Mouse (Mus musculus): ENCODE measurements around the gene Adam12.
"Not testable (repeated sequence)": the region's sequence is repeated elsewhere in the genome, so short reads cannot be mapped to it uniquely, and the experiment has no call there.

Gene Adam12

GRCm38 (mm10) chr7:133923994-133924393 is 308.0 kb downstream of the Adam12 start:
- DNase-seq, result no peak

GRCm38 (mm10) chr7:133921291-133921690 is 310.7 kb downstream of the Adam12 start:
- no peak for DNase-seq

GRCm38 (mm10) chr7:133920724-133921123 is 311.2 kb downstream of the Adam12 start:
- no peak for DNase-seq

GRCm38 (mm10) chr7:133919918-133920317 is 312.0 kb downstream of the Adam12 start:
- DNase-seq, result no peak

GRCm38 (mm10) chr7:133919306-133919705 is 312.6 kb downstream of the Adam12 start:
- DNase-seq, result no peak

- no peak for DNase-seq
Observed at GRCm38 (mm10) chr7:133916230-133916629, 315.7 kb downstream of the Adam12 start.

GRCm38 (mm10) chr7:133911881-133912280 is 320.1 kb downstream of the Adam12 start:
- no peak for DNase-seq

- no peak for DNase-seq
Observed at GRCm38 (mm10) chr7:133909833-133910375, 322.0 kb downstream of the Adam12 start.

GRCm38 (mm10) chr7:133908966-133909365 is 323.0 kb downstream of the Adam12 start:
- no peak for DNase-seq

GRCm38 (mm10) chr7:133899391-133899790 is 332.6 kb downstream of the Adam12 start:
- DNase-seq, result no peak

- DNase-seq, result no peak
Observed at GRCm38 (mm10) chr7:133891796-133892195, 340.1 kb downstream of the Adam12 start.

GRCm38 (mm10) chr7:133891298-133891697 is 340.6 kb downstream of the Adam12 start:
- no peak for DNase-seq

GRCm38 (mm10) chr7:133889986-133890385 is 342.0 kb downstream of the Adam12 start:
- no peak for DNase-seq

- DNase-seq, result no peak
Observed at GRCm38 (mm10) chr7:133888926-133889920, 342.7 kb downstream of the Adam12 start.

- not testable (repeated sequence) for DNase-seq
Observed at GRCm38 (mm10) chr7:133884759-133885431, 347.1 kb downstream of the Adam12 start.

GRCm38 (mm10) chr7:133879761-133880160 is 352.2 kb downstream of the Adam12 start:
- no peak for DNase-seq

- DNase-seq, result no peak
Observed at GRCm38 (mm10) chr7:133876646-133877342, 355.2 kb downstream of the Adam12 start.

GRCm38 (mm10) chr7:133876139-133876538 is 355.8 kb downstream of the Adam12 start:
- no peak for DNase-seq

GRCm38 (mm10) chr7:133872701-133873100 is 359.2 kb downstream of the Adam12 start:
- no peak for DNase-seq

GRCm38 (mm10) chr7:133870265-133870664 is 361.7 kb downstream of the Adam12 start:
- DNase-seq, result no peak

- DNase-seq, result no peak
Observed at GRCm38 (mm10) chr7:133863684-133864083, 368.3 kb downstream of the Adam12 start.

- no peak for DNase-seq
Observed at GRCm38 (mm10) chr7:133863151-133863550, 368.8 kb downstream of the Adam12 start.

GRCm38 (mm10) chr7:133862723-133863122 is 369.2 kb downstream of the Adam12 start:
- DNase-seq, result no peak
